Mouse (Mus musculus) liver, postnatal 0 days (tissue): ENCODE measurements at regions not wholly inside any gene's neighbourhood (a gene's known extent, or its start where the extent isn't known, plus 50 kb on each side); places are given as distances from the start of the nearest gene placed in this dataset.

Experiments
- CTCF ChIP-seq: sonication (generic); IDR thresholded peaks from 2 replicates; pipeline ENCODE4 v1.5.1; 2016; ENCODE audit warnings: antibody characterized with exemption, low read depth
- EP300 ChIP-seq: IDR thresholded peaks from 2 replicates; pipeline ENCODE4 v1.6.1; 2016; ENCODE audit warnings: antibody characterized with exemption, low read depth, mild to moderate bottlenecking

GRCm38 (mm10) chr10:97312509-97312908 lies 166.9 kb upstream of the Dcn start:
- TF ChIP-seq CTCF (no peak), EP300 (no peak)
